Mouse (Mus musculus) neural tube, embryonic 15.5 days (tissue): ENCODE measurements around the gene Myo1h. TPM values are rescaled to one million over a fixed set of nuclear protein-coding genes. Genes with fewer than 3 reads are reported as not detected.
A peak's percentile ranks its signal among the peaks of the same experiment; 100 is the strongest.

Experiments
- ATAC-seq: fragments of 200-750 bp; cut with Nextera tagmentation; 2 replicates; pipeline ENCODE4 v1.8.0; 2017; ENCODE audit warnings: mild to moderate bottlenecking, moderate TSS enrichment, moderate library complexity; ENCODE audit not compliant: low FRiP score
- H3K27ac ChIP-seq: fragments of 300-500 bp; sonication (generic); replicated peaks from 2 replicates; pipeline ENCODE4 v1.5.1; 2015; ENCODE audit warnings: mild to moderate bottlenecking, inconsistent platforms
- H3K27me3 ChIP-seq: fragments of 300-500 bp; sonication (generic); replicated peaks from 2 replicates; pipeline ENCODE4 v1.6.1; 2015; ENCODE audit warnings: inconsistent platforms
- H3K36me3 ChIP-seq: fragments of 300-500 bp; sonication (generic); 2 replicates; pipeline ENCODE4 v1.6.1; 2015; ENCODE audit warnings: inconsistent platforms
- H3K4me1 ChIP-seq: fragments of 300-500 bp; sonication (generic); 2 replicates; pipeline ENCODE4 v1.6.1; 2015; ENCODE audit warnings: inconsistent platforms
- H3K4me2 ChIP-seq: fragments of 300-500 bp; sonication (generic); 2 replicates; pipeline ENCODE4 v1.6.1; 2015; ENCODE audit warnings: inconsistent platforms, mild to moderate bottlenecking, moderate library complexity
- H3K4me3 ChIP-seq: fragments of 300-500 bp; sonication (generic); replicated peaks from 2 replicates; pipeline ENCODE4 v1.5.1; 2015; ENCODE audit warnings: mild to moderate bottlenecking, inconsistent platforms
- H3K9ac ChIP-seq: fragments of 300-500 bp; sonication (generic); replicated peaks from 2 replicates; pipeline ENCODE4 v1.6.1; 2015; ENCODE audit warnings: mild to moderate bottlenecking, inconsistent platforms
- H3K9me3 ChIP-seq: fragments of 300-500 bp; sonication (generic); replicated peaks from 2 replicates; pipeline ENCODE4 v1.6.1; 2016; ENCODE audit warnings: inconsistent platforms
- WGBS: fragments of 180-500 bp; shearing (Covaris S2); methylation state at CpG from one replicate; pipeline ENCODE4 v1.1.7; 2015; ENCODE audit warnings: mixed read lengths; 5-methylcytosine and 5-hydroxymethylcytosine counted together
- polyA plus RNA-seq: library from polyadenylated mRNA; unstranded; fragments of >200 nt; fragmentation: Nextera tagmentation; extraction: Ambion mirVana; gene quantifications from 2 replicates; pipeline ENCODE4 v1.2.1, GENCODE M21; 2015

The Myo1h gene
- polyA plus RNA-seq, 1 experiment from 2014 or later, result 0.56 TPM

DNA sequence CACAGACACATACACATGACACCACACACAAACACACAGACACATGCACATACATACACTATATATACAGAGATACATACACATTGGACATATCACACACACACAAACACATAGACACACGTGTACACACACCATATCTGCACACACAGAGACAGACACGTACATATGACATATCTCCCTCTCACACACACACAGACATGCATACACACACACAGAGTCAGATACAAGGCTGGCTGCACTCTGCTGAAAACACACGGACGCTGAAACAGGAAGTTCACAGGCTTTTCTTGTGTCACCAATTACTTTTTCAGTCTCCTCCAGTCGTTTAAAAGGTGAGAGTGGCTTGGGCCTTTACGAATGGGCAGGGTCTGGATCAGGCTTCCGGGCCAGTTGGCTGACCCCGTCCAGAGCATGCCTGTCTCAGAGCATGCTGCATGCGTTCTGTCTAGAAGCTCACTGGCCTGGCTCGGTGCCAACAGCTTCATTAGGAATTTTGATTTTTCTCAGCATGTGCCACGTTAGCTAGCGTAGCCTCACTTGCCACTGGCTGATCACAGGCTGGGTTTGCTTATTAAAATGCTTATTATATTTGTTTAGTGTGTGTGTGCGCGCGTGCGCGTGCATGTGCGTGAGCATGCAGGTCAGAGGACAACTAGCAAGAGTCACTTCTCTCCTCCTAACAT lies 9.4 kb downstream of the Myo1h start:
- peaks cover 50% of the 10 kb centered on the region for H3K27me3 ChIP-seq
- no peaks in the 10 kb centered on the region for H3K9me3 ChIP-seq
- H3K4me2 ChIP-seq, result no peak overlapping the region
- peaks cover 27% of the 10 kb centered on the region for H3K4me1 ChIP-seq
- no peak overlapping the region for H3K4me3 ChIP-seq
- H3K27ac ChIP-seq, result no peak overlapping the region
- WGBS, result 45% methylated on average over 18 of the region's 18 CpGs
- H3K36me3 ChIP-seq, result no peaks in the 10 kb centered on the region
- ATAC-seq, result no peak
- no peak overlapping the region for H3K9ac ChIP-seq

DNA sequence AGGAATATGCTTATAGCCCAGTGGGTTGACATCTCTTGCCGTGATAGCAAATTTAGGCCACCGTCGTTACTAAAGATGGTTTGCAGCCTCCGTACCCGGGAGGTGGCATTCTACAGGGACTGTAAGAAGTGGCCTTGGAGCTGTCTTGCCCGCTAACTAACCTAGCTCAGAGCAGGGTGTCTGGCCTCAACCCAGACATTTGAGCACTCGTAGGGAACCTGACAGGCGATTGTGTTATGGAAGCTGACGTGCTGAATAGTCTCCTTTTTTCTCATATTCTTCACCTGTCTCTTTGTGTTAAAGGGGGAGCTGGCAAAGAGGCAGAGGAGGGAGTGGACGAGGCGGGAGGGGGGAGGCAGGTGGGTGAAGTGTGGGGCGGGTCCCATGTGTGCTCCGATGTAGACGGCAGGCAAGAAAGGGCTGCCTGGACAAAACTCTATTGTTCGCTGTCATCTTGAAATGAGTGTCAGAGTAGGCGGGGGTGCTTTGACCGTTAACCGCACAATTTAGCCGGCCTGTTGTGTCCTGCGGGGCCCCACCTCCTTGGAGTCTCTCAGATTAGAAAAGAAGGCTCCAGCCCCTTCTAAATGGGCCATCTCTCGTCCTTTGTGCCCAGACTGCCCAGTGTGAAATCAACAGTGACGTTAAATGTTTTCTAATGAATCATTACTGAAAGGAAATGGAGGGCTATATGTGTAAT lies 10.3 kb downstream of the Myo1h start:
- ATAC-seq, result no peak
- Histone ChIP-seq H3K27me3 (peaks cover 50% of the 10 kb centered on the region), H3K36me3 (no peaks in the 10 kb centered on the region), H3K4me1 (peaks cover 27% of the 10 kb centered on the region), H3K4me3 (no peak overlapping the region), H3K4me2 (no peak overlapping the region), H3K9ac (no peak overlapping the region), H3K9me3 (no peaks in the 10 kb centered on the region), H3K27ac (no peak overlapping the region)
- WGBS, result 13% methylated on average over 22 of the region's 22 CpGs

DNA sequence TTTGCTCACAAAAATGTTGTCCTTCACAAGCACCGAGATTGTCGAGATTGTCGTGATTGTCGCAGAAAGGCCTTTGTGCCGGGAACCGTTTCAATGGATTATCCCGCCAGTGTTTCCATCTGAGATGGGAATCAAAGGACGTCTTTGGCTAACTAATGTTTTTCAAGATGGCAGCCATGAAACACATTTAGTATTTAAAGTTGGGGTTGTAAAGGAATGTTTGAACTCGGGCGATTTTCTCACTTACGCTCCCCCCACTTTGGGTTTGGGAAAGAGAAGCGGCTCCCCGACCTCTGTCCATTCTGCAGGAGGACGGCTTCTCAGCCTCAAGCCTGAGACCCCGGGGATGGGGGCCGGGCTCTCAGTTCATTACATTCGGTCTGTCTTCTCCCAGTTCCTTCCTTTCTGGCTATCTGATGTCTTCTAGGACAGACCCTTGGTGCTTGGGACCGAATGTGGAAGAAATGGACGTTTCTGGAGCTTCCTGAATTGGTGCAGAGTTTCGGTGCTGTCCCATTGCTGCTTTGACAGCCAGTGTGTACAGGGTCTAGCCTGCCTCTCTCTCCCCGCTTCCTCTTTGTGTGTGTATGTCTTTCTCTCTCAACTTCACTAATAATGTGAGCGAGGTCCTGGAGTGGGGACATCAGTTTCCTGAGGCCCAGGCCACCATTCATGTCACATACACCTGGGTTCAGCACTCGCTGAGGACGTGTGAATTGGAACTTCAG lies 11.1 kb downstream of the Myo1h start:
- H3K4me2 ChIP-seq, result no peak overlapping the region
- 37% methylated on average over 24 of the region's 24 CpGs for WGBS
- no peaks in the 10 kb centered on the region for H3K9me3 ChIP-seq
- H3K36me3 ChIP-seq, result no peaks in the 10 kb centered on the region
- no peak for ATAC-seq
- peaks cover 45% of the 10 kb centered on the region for H3K27me3 ChIP-seq
- no peak overlapping the region for H3K4me3 ChIP-seq
- no peak overlapping the region for H3K9ac ChIP-seq
- H3K27ac ChIP-seq, result no peak overlapping the region
- peaks cover 27% of the 10 kb centered on the region for H3K4me1 ChIP-seq

DNA sequence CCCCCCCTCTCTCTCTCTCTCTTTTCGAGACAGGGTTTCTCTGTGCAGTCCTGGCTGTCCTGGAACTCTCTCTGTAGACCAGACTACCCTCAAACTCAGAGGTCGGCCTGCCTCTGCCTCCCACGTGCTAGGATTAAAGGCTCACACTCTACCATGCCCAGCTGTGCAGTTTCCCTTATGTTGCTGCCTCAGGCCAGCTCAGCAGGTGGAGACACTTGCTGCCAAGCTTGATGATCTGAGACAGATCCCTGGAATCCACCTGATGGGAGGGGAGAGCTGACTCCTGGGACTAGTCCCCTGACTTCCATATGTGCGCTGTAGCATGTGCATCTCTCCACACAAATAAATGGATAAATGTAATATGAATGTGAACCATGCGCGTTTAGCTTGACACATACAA lies 14.2 kb downstream of the Myo1h start:
- H3K27ac ChIP-seq, result no peak overlapping the region
- H3K4me2 ChIP-seq, result no peak overlapping the region
- no peak overlapping the region for H3K4me3 ChIP-seq
- no peak for ATAC-seq
- H3K27me3 ChIP-seq, result peaks cover 38% of the 10 kb centered on the region
- WGBS, result 77% methylated on average over 6 of the region's 6 CpGs
- peaks cover 12% of the 10 kb centered on the region for H3K4me1 ChIP-seq
- H3K36me3 ChIP-seq, result no peaks in the 10 kb centered on the region
- no peaks in the 10 kb centered on the region for H3K9me3 ChIP-seq
- no peak overlapping the region for H3K9ac ChIP-seq

DNA sequence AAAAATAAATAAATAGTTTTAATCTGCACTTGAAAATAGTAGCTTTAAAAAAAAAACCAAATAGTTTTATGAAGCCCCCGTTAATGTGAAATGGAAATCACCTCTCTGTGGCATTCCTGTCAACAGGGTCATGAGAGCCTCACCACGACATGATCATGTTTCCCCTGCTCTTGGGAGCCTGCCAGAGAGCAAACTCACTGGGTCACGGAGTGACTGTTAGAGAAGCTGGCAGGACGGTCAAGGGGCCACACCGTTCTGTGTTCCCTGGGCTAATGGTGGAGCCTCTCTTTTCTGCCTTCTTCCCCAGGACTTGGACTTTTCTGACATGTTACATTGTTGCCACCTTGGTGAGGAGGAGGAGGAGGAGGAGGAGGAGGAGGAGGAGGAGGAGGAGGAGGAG lies 17.5 kb downstream of the Myo1h start:
- ATAC-seq, result no peak
- 79% methylated on average over 5 of the region's 5 CpGs for WGBS
- H3K4me1 ChIP-seq, result no peaks in the 10 kb centered on the region

DNA sequence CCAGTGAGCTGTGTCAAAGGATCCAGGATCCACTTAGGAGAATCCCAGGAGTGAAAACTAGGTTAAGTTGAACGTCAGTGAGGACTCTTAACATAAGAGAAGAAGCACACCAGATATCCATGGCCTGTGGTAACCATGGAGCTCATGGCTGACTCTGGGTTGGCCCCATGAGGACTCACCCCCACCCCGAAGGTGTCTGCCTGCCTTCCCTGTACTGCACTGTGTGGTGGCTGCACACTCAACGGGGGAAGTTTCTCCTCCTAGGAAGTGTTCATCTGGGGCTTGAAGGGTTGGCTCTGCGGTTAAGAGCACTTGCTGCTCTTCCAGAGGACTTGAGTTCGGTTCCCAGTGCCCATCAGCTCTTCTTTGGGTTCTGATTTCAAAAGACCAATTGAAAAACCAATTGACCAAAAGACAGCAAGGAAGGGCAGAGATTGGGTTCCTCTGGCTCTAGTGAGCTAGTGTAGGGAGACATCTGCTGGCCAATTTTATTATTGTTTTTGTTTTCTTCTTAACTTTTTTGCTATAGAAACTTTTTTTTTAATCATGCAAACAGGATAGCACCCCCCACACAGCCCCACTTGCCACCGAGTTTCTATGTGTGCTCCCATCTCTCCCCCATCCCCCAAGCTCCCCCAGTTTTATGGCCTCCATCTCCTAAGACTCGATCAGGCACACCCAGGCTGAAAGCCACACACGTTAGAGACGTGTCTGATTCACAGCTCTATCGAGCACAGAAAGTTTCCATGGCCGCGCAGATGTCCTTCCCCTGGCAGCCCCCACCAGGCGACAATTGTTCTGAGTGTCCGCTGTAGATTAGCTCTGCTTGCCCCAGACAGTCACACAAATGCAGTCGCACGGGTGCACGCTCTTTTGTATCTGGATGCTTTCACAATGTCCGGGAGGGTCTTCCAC lies 20.1 kb downstream of the Myo1h start:
- H3K4me3 ChIP-seq, result no peak overlapping the region
- H3K27me3 ChIP-seq, result peaks cover 21% of the 10 kb centered on the region; the same call in 1 of the 2 replicates
- 31% methylated on average over 18 of the region's 18 CpGs for WGBS
- peak overlapping the region; percentile 28 for H3K4me2 ChIP-seq
- H3K36me3 ChIP-seq, result no peaks in the 10 kb centered on the region
- H3K9ac ChIP-seq, result no peak overlapping the region
- no peak for ATAC-seq
- H3K9me3 ChIP-seq, result no peaks in the 10 kb centered on the region
- no peak overlapping the region for H3K27ac ChIP-seq
- no peaks in the 10 kb centered on the region for H3K4me1 ChIP-seq

More for the DNA sequence above, 17.5 kb downstream of the Myo1h start:
- Histone ChIP-seq H3K9ac (no peak overlapping the region), H3K4me2 (no peak overlapping the region), H3K36me3 (no peaks in the 10 kb centered on the region), H3K4me3 (no peak overlapping the region), H3K27ac (no peak overlapping the region), H3K9me3 (no peaks in the 10 kb centered on the region), H3K27me3 (peaks cover 41% of the 10 kb centered on the region)

DNA sequence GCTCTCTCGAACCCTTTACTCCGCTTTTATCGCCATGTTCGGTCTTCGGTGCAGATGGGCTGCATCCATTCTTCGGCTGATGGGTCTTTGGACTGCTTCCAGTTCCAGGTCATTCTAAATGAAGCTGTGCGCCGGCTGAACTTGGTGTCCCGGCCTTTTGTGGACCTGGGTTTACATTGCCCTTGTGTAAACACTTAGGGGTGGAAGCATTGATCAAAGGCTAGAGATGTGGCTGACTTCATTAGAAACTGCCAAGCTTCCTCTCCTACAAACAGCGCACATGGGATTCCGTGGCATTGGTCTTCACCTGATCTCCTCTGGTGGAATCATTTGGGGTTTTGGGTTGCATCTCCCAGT lies 20.7 kb downstream of the Myo1h start:
- Histone ChIP-seq H3K4me3 (no peak overlapping the region), H3K9ac (no peak overlapping the region), H3K36me3 (no peaks in the 10 kb centered on the region), H3K9me3 (no peaks in the 10 kb centered on the region), H3K4me1 (peaks cover under 1% of the 10 kb centered on the region), H3K4me2 (peak overlapping the region; percentile 28), H3K27me3 (peaks cover 20% of the 10 kb centered on the region; the same call in 1 of the 2 replicates), H3K27ac (no peak overlapping the region)
- 31% methylated on average over 11 of the region's 11 CpGs for WGBS
- ATAC-seq, result no peak

DNA sequence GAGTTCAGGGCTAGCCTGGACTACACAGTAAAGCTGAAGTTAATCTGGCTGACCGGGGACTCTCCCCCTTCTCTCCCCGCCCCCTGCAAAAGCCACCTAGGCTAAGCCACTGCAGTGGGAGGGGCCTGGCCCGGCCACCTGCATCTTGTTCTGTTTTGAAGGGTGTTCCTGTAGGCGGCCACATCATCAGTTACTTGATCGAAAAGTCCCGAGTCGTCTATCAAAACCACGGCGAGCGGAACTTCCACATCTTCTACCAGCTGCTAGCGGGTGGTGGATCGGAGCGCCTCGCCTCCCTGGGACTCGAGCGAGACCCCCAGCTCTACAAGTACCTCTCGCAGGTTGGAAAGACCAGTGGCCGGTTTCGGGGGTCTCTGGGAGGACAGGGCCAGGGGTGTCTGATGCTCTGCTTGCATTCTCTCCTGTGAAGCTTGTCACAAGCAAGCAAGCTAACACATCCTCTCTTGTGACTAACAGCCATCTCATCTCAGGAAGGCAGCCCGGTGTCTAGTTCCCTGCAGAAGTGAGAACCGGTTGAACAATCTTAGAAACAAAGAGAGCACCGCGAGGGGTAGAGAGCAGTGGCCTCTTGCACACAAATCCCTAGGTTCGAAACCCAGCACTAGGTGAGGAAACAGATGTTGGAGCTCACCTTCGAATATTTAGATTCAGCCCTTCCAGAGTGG lies 34.3 kb downstream of the Myo1h start:
- no peak overlapping the region for H3K9ac ChIP-seq
- H3K27me3 ChIP-seq, result no peaks in the 10 kb centered on the region
- peak overlapping the region; percentile 36 for H3K4me2 ChIP-seq
- ATAC-seq, result no peak
- no peaks in the 10 kb centered on the region for H3K9me3 ChIP-seq
- H3K27ac ChIP-seq, result no peak overlapping the region
- H3K4me1 ChIP-seq, result peaks cover 8% of the 10 kb centered on the region; the same call in 1 of the 2 replicates
- WGBS, result 69% methylated on average over 25 of the region's 25 CpGs
- no peak overlapping the region for H3K4me3 ChIP-seq
- H3K36me3 ChIP-seq, result no peaks in the 10 kb centered on the region

DNA sequence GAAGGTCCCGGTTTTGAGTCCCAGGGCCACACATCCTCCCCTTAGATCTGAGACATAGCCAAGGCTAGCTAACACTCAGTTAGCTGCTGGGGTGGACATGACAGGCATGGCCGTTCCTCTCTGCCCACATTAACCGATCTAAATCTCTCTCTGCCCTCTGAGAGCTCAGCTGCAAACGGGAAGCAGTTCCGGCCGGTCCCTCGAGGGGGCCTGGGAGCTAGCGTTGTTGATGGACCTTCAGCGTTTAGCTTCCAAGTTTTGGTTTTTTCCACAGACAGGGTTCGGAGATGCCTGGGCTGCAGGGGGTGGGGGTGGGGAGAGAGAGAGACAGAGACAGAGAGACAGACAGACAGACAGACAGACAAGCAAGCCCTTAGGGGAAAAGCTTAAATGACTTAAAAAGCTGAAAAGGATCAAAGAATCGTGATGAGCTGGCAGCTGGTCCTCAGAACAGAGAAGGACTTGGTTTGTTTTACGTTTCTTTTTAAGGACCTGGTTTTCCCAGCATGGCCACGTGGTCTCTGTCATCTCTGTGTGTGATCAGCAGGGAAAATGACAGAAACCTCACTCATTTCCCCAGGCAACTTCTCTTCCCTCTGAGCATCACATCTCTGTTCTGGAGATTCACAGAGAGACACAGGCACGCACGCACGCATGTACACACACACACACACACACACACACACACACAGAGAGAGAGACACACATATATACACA lies 35.0 kb downstream of the Myo1h start:
- no peak for ATAC-seq
- H3K9ac ChIP-seq, result no peak overlapping the region
- H3K4me2 ChIP-seq, result peak overlapping the region; percentile 36
- 24% methylated on average over 16 of the region's 16 CpGs for WGBS
- H3K4me3 ChIP-seq, result no peak overlapping the region
- peaks cover 8% of the 10 kb centered on the region; the same call in 1 of the 2 replicates for H3K4me1 ChIP-seq
- H3K9me3 ChIP-seq, result no peaks in the 10 kb centered on the region
- no peaks in the 10 kb centered on the region for H3K27me3 ChIP-seq
- H3K36me3 ChIP-seq, result no peaks in the 10 kb centered on the region
- no peak overlapping the region for H3K27ac ChIP-seq

DNA sequence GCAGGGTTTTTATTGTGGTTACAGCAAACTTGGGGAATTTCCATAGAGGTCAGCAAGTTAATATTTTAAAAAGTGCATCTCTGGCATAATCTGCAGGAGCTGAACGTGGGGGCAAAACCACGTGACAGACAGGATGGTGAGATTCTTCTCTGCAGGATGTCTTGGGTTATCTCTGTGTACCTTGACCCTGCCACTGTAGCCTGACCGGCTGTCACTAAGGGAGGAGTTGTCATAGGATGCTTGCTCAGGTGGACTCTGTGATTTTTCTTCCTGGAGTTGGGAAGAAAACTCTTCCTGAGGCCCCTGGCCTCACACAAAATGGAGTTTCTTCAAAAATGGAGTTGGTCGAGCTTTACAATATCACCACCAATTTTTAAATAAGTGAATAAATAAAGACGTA lies 54.0 kb downstream of the Myo1h start:
- 84% methylated on average over 5 of the region's 5 CpGs for WGBS
- no peak overlapping the region for H3K27ac ChIP-seq

More for the DNA sequence above, 54.0 kb downstream of the Myo1h start:
- Histone ChIP-seq H3K4me3 (no peak overlapping the region), H3K9me3 (no peaks in the 10 kb centered on the region), H3K4me2 (no peak overlapping the region), H3K36me3 (no peaks in the 10 kb centered on the region), H3K4me1 (no peaks in the 10 kb centered on the region), H3K9ac (no peak overlapping the region), H3K27me3 (no peaks in the 10 kb centered on the region)
- no peak for ATAC-seq
